Mouse (Mus musculus): ENCODE results near the gene Atp5j2.

The Atp5j2 gene

GRCm38 (mm10) chr5:145200387-145200786 lies 8.5 kb upstream of the Atp5j2 start:
- DNase-seq, result no peak

GRCm38 (mm10) chr5:145190875-145191798 lies 725 bp downstream of the Atp5j2 start:
- DNase-seq, result peak; percentile 95 to 97

GRCm38 (mm10) chr5:145190373-145190772 lies 1.5 kb downstream of the Atp5j2 start:
- DNase-seq, result no peak

- DNase-seq, result no peak
Observed at GRCm38 (mm10) chr5:145189416-145189815, 2.4 kb downstream of the Atp5j2 start.

- DNase-seq, result no peak
Observed at GRCm38 (mm10) chr5:145185244-145185643, 6.6 kb downstream of the Atp5j2 start.

GRCm38 (mm10) chr5:145178461-145178980 lies 13.3 kb downstream of the Atp5j2 start:
- DNase-seq, result no peak

- no peak for DNase-seq
Observed at GRCm38 (mm10) chr5:145167306-145167661, 24.6 kb downstream of the Atp5j2 start.

GRCm38 (mm10) chr5:145166536-145167305 lies 25.1 kb downstream of the Atp5j2 start, which contains the start of the genes Ptcd1 and Cpsf4:
Ptcd1 (minus strand) TSS chr5:145167108.
Cpsf4 (plus strand) TSS chr5:145167213.
- DNase-seq, result peak; percentile 95 to 99

GRCm38 (mm10) chr5:145165184-145165583 lies 26.7 kb downstream of the Atp5j2 start:
- DNase-seq, result no peak

- no peak for DNase-seq
Observed at GRCm38 (mm10) chr5:145164710-145165109, 27.2 kb downstream of the Atp5j2 start.

GRCm38 (mm10) chr5:145161361-145161760 lies 30.5 kb downstream of the Atp5j2 start:
- no peak for DNase-seq

GRCm38 (mm10) chr5:145152690-145153089 lies 39.2 kb downstream of the Atp5j2 start:
- DNase-seq, result no peak

GRCm38 (mm10) chr5:145149294-145149693 lies 42.6 kb downstream of the Atp5j2 start:
- DNase-seq, result no peak

- DNase-seq, result no peak
Observed at GRCm38 (mm10) chr5:145147748-145148147, 44.1 kb downstream of the Atp5j2 start.

- DNase-seq, result peak in 1 of 2 experiments; percentile 22
Observed at GRCm38 (mm10) chr5:145140611-145141010, 51.3 kb downstream of the Atp5j2 start.

GRCm38 (mm10) chr5:145139571-145140519 lies 52.0 kb downstream of the Atp5j2 start, which contains the start of the genes Pdap1 and Bud31:
Pdap1 (minus strand) TSS chr5:145140238.
Bud31 (plus strand) TSS chr5:145140362.
- DNase-seq, result peak; percentile 97 to 98

GRCm38 (mm10) chr5:145138836-145139235 lies 53.0 kb downstream of the Atp5j2 start:
- peak; percentile 30 to 45 for DNase-seq

Measured in cerebellum, postnatal 10 days (tissue).